Mouse (Mus musculus): ENCODE measurements at regions not wholly inside any gene's neighbourhood (a gene's known extent, or its start where the extent isn't known, plus 50 kb on each side); places are given as distances from the start of the nearest gene placed in this dataset.

- no peak for TF ChIP-seq GATA1 (IDR thresholded peaks at IDR 0.05; ENCODE audit: low read length)
- TF ChIP-seq TAL1 (IDR thresholded peaks at IDR 0.05; ENCODE audit: low read length): no peak
These were observed 184.6 kb downstream of the Rps15a start for GRCm38 (mm10) chr7:117931234-117931895.
